17 mouse cellular contexts compared by ENCODE assay signal in genomic region chr12:24747297-24747696, GRCm38 (mm10). TPM values are rescaled to one million over a fixed set of nuclear protein-coding genes. Genes with fewer than 3 reads are reported as not detected.
A peak's percentile ranks its signal among the peaks of the same experiment; 100 is the strongest.
DNase-seq lines count a peak whose midpoint lies in the region; ATAC-seq lines count a peak whose summit lies in the region.
"Had no signal": no experiment of that assay in that cellular context is flagged by ENCODE, and none has a peak within 500 bp of the region (broad histone marks: within the 10 kb centered on the region; RNA-seq: fewer than 3 reads in every experiment).

No protein-coding gene starts in this region.

- H3K4me1 ChIP-seq in hindbrain, embryonic 13.5 days (replicated peaks), result peaks cover 17% of the 10 kb centered on the region
- 0 out of 2 replicates have a peak, but pooled peaks cover 14% of the 10 kb centered on the region for H3K4me1 ChIP-seq in hindbrain, embryonic 10.5 days (replicated peaks)
- peaks cover 10% of the 10 kb centered on the region; the same call in 1 of the 2 replicates for H3K4me1 ChIP-seq in limb, embryonic 10.5 days
- peaks cover 4% of the 10 kb centered on the region; the same call in 1 of the 2 replicates for H3K4me1 ChIP-seq in stomach, embryonic 16.5 days (ENCODE audit: control insufficient read depth, insufficient read depth, low read length)

- WGBS in hindbrain, embryonic 13.5 days, result 61% methylated on average over 8 of the region's 8 CpGs
- WGBS in hindbrain, embryonic 10.5 days, result 75% methylated on average over 8 of the region's 8 CpGs
- 74% methylated on average over 8 of the region's 8 CpGs for WGBS in limb, embryonic 10.5 days
- WGBS in stomach, embryonic 16.5 days, result 54% methylated on average over 8 of the region's 8 CpGs

- no peaks in the 10 kb centered on the region for H3K36me3 ChIP-seq in hindbrain, embryonic 13.5 days
- H3K36me3 ChIP-seq in hindbrain, embryonic 10.5 days, result no peaks in the 10 kb centered on the region
- H3K36me3 ChIP-seq in limb, embryonic 10.5 days, result no peaks in the 10 kb centered on the region
- no peaks in the 10 kb centered on the region for H3K36me3 ChIP-seq in stomach, embryonic 16.5 days (ENCODE audit: control insufficient read depth, insufficient read depth, low read length)
- H3K36me3 ChIP-seq: heart, embryonic 12.5 days had no signal

- H3K4me3 ChIP-seq in hindbrain, embryonic 13.5 days, result no peak overlapping the region
- no peak overlapping the region for H3K4me3 ChIP-seq in hindbrain, embryonic 10.5 days
- no peak overlapping the region for H3K4me3 ChIP-seq in limb, embryonic 10.5 days
- H3K4me3 ChIP-seq in stomach, embryonic 16.5 days (replicated peaks; ENCODE audit: low read length), result no peak overlapping the region
- H3K4me3 ChIP-seq: erythroblast, embryonic 14.5 days; heart, embryonic 12.5 days; megakaryocyte, embryonic 14.5 days had no signal

- peak overlapping the region; percentile 80 for H3K27ac ChIP-seq in hindbrain, embryonic 13.5 days
- H3K27ac ChIP-seq in hindbrain, embryonic 10.5 days, result no peak overlapping the region
- H3K27ac ChIP-seq in limb, embryonic 10.5 days, result peak overlapping the region; percentile 36; the same call in 1 of the 2 replicates
- H3K27ac ChIP-seq in stomach, embryonic 16.5 days (ENCODE audit: low read length), result peak overlapping the region; percentile 29; the same call in 1 of the 2 replicates

- no peak overlapping the region for H3K9ac ChIP-seq in hindbrain, embryonic 13.5 days
- H3K9ac ChIP-seq in stomach, embryonic 16.5 days (ENCODE audit: low read length), result no peak overlapping the region
- H3K9ac ChIP-seq: heart, embryonic 12.5 days; liver, postnatal 0 days had no signal

- no peak overlapping the region for H3K4me2 ChIP-seq in hindbrain, embryonic 13.5 days
- no peak overlapping the region for H3K4me2 ChIP-seq in stomach, embryonic 16.5 days (ENCODE audit: low read depth, low read length)
- H3K4me2 ChIP-seq: heart, embryonic 12.5 days had no signal

- H3K9me3 ChIP-seq in hindbrain, embryonic 13.5 days, result no peaks in the 10 kb centered on the region
- H3K9me3 ChIP-seq in hindbrain, embryonic 10.5 days, result no peaks in the 10 kb centered on the region
- no peaks in the 10 kb centered on the region for H3K9me3 ChIP-seq in limb, embryonic 10.5 days (replicated peaks)
- no peaks in the 10 kb centered on the region for H3K9me3 ChIP-seq in stomach, embryonic 16.5 days (replicated peaks; ENCODE audit: control insufficient read depth, low read length)
- H3K9me3 ChIP-seq: heart, embryonic 12.5 days; megakaryocyte, embryonic 14.5 days had no signal

- no peak; the same call in 1 of the 2 replicates for ATAC-seq in hindbrain, embryonic 13.5 days (ENCODE audit: low FRiP score)
- no peak for ATAC-seq in stomach, embryonic 16.5 days (ENCODE audit: insufficient read depth, low FRiP score)
- ATAC-seq: liver, postnatal 0 days had no signal

- DNase-seq in hindbrain, embryonic 10.5 days (ENCODE audit: low spot score), result no peak
- DNase-seq in retina, postnatal 1 day, result peak; percentile 44
- no peak for DNase-seq in retina, embryonic 14.5 days (ENCODE audit: low spot score)
- no peak for DNase-seq in limb, embryonic 10.5 days (ENCODE audit: low spot score)
- DNase-seq in layer of hippocampus, postnatal 14 days (ENCODE audit: low spot score in 2 of 2), result no peak
- no peak for DNase-seq in spleen, postnatal 36 days (ENCODE audit: low spot score in 2 of 2)
- DNase-seq: adrenal gland, adult 2 months; cerebellum, adult 8-10 months; gastrocnemius, postnatal 36 days; kidney, adult 8-10 months; layer of hippocampus, postnatal 36 days; liver, postnatal 0 days had no signal

- no peaks in the 10 kb centered on the region for H3K27me3 ChIP-seq in hindbrain, embryonic 13.5 days
- no peaks in the 10 kb centered on the region for H3K27me3 ChIP-seq in hindbrain, embryonic 10.5 days (ENCODE audit: insufficient read depth, poor library complexity, severe bottlenecking)
- no peaks in the 10 kb centered on the region for H3K27me3 ChIP-seq in limb, embryonic 10.5 days (ENCODE audit: low read depth, poor library complexity, severe bottlenecking)
- no peaks in the 10 kb centered on the region for H3K27me3 ChIP-seq in stomach, embryonic 16.5 days (ENCODE audit: control insufficient read depth, insufficient read depth, low read length)
- H3K27me3 ChIP-seq: heart, embryonic 12.5 days had no signal

RNA-seq across cellular contexts. Expression of gene Rrm2, which starts 39.3 kb away (rescaled TPM):
- 71.9 and 90.1 TPM in 2 replicates for polyA plus RNA-seq in hindbrain, embryonic 13.5 days (2015; fragmentation: Nextera tagmentation; extraction: Ambion mirVana)
- 552 and 686 TPM in 2 replicates for polyA plus RNA-seq in hindbrain, embryonic 10.5 days (2016; fragmentation: Nextera tagmentation; extraction: Ambion mirVana)
- polyA plus RNA-seq in limb, embryonic 10.5 days (2016; fragmentation: Nextera tagmentation; extraction: Ambion mirVana), result 631 and 705 TPM in 2 replicates
- polyA plus RNA-seq in stomach, embryonic 16.5 days (2015; fragmentation: Nextera tagmentation; extraction: Ambion mirVana), result 139 and 145 TPM in 2 replicates
- 1 to 10 TPM; 6.3 to 7.6 TPM for total RNA-seq in layer of hippocampus, postnatal 14 days (2021)
